Mouse (Mus musculus) heart, adult 2 months (tissue): ENCODE data around the gene Fdxr. TPM values are rescaled to one million over a fixed set of nuclear protein-coding genes. Genes with fewer than 3 reads are reported as not detected.

Experiments
- DNase-seq, 2 experiments: peaks; one replicate each; pipeline ENCODE4 v3.0.0; 2021
- H3K27ac ChIP-seq: fragments of 200-600 bp; 2 replicates; pipeline ENCODE4 v1.8.1; 2022
- H3K27me3 ChIP-seq: fragments of 200-500 bp; 2 replicates; pipeline ENCODE4 v1.6.1; 2012; ENCODE audit warnings: mild to moderate bottlenecking, low read length, inconsistent platforms, mixed read lengths; ENCODE audit not compliant: control insufficient read depth, insufficient read depth
- H3K36me3 ChIP-seq: fragments of 200-500 bp; 2 replicates; pipeline ENCODE4 v1.6.1; 2012; ENCODE audit warnings: low read length, inconsistent platforms; ENCODE audit not compliant: control insufficient read depth, insufficient read depth
- H3K4me1 ChIP-seq: fragments of 200-500 bp; 2 replicates; pipeline ENCODE4 v1.6.1; 2011; ENCODE audit warnings: low read length; ENCODE audit not compliant: control insufficient read depth, insufficient read depth
- H3K4me3 ChIP-seq: fragments of 200-600 bp; 2 replicates; pipeline ENCODE4 v1.8.1; 2022
- H3K79me2 ChIP-seq: fragments of 200-500 bp; replicated peaks from 2 replicates; pipeline ENCODE4 v1.6.1; 2012; ENCODE audit warnings: mild to moderate bottlenecking, inconsistent platforms, low read length, moderate library complexity, mixed read lengths; ENCODE audit not compliant: control insufficient read depth, insufficient read depth
- H3K9ac ChIP-seq: fragments of 200-500 bp; 2 replicates; pipeline ENCODE4 v1.6.1; 2012; ENCODE audit warnings: low read depth, mild to moderate bottlenecking, control low read depth, inconsistent platforms, low read length, mixed read lengths
- CTCF ChIP-seq: fragments of 200-600 bp; IDR thresholded peaks from 2 replicates; pipeline ENCODE4 v1.8.1; 2022; ENCODE audit warnings: antibody characterized with exemption, mild to moderate bottlenecking, moderate library complexity
- EP300 ChIP-seq: fragments of 200-500 bp; IDR thresholded peaks from 2 replicates; pipeline ENCODE4 v1.6.1; 2011; ENCODE audit warnings: low read depth, low read length, control low read depth; ENCODE audit not compliant: insufficient read depth
- POLR2A ChIP-seq: fragments of 200-500 bp; IDR thresholded peaks from 2 replicates; pipeline ENCODE4 v1.6.1; 2011; ENCODE audit warnings: mild to moderate bottlenecking, low read depth, low read length, control low read depth; ENCODE audit not compliant: insufficient read depth
- WGBS: fragments of 180-500 bp; shearing (Covaris S2); methylation state at CpG from one replicate; pipeline ENCODE4 v1.1.7; 2018; 5-methylcytosine and 5-hydroxymethylcytosine counted together
- intact Hi-C: fragments of 180-260 bp; cut with DNase I; formaldehyde crosslinking; loops from one replicate; pipeline ENCODE4 v1.15.1; 2025
- long read RNA-seq: library from polyadenylated mRNA; stranded (forward); transcript quantifications from one replicate; pipeline ENCODE4 v2.0.0, GENCODE M21; 2021
- polyA plus RNA-seq: library from polyadenylated mRNA; depleted of rRNA; stranded (reverse); fragments of >200 nt; gene quantifications from 2 replicates; pipeline ENCODE4 v1.2.3, GENCODE M21; 2012; rRNA removed
- total RNA-seq, 2 experiments: library from RNA; stranded (reverse); gene quantifications; 2 replicates each; pipeline ENCODE4 v1.2.3; 2021

Gene Fdxr
- total RNA-seq (1 to 10 TPM; 7.1 to 8.8 TPM), polyA plus RNA-seq (8.4 and 8.7 TPM in 2 replicates)
- long read RNA-seq, transcript Fdxr-201 (12 exons, 1,948 nt), result major isoform, 8 of 10 reads
- long read RNA-seq, partial matches to known transcripts, result 0 of 10 reads
- long read RNA-seq, other reads (novel, unspliced or antisense), result 2 of 10 reads

- Histone ChIP-seq H3K79me2 (no peaks in the 10 kb centered on the region), H3K4me3 (peak within 1 kb of the TSS; percentile 66), H3K27ac (peak within 1 kb of the TSS; percentile 90), H3K4me1 (peaks cover 1% of the 10 kb centered on the region), H3K9ac (peak within 1 kb of the TSS; percentile 85), H3K27me3 (no peaks in the 10 kb centered on the region), H3K36me3 (no peaks in the 10 kb centered on the region)
- intact Hi-C loops, result loop anchor here (5.0 kb wide), 1 partner anchor 135 kb away; no protein-coding TSS in a partner anchor
- DNase-seq, result peak; percentile 97 to 99
- under 1% methylated on average over 42 of the region's 42 CpGs for WGBS
- 0 out of 2 replicates have a peak, but pooled peaks have one; percentile 9 for TF ChIP-seq CTCF
- TF ChIP-seq POLR2A, result peak; percentile 97
- TF ChIP-seq EP300, result peak; percentile 72; the same call in 1 of the 2 replicates
Observed at GRCm38 (mm10) chr11:115276780-115277603, at the start of gene Fdxr. Gene Fdxr (minus strand): TSS chr11:115277050.

- Histone ChIP-seq H3K36me3 (no peaks in the 10 kb centered on the region), H3K4me3 (no peak overlapping the region), H3K79me2 (no peaks in the 10 kb centered on the region), H3K9ac (no peak overlapping the region), H3K4me1 (no peaks in the 10 kb centered on the region; the same call in 1 of the 2 replicates), H3K27ac (no peak overlapping the region), H3K27me3 (peaks cover 17% of the 10 kb centered on the region)
- no peak for DNase-seq
- TF ChIP-seq EP300, result no peak
- no peak for TF ChIP-seq POLR2A
- no peak for TF ChIP-seq CTCF
- 13% methylated on average over 32 of the region's 32 CpGs for WGBS
- intact Hi-C loops, result no loop called here
Observed at GRCm38 (mm10) chr11:115323354-115323753, 46.5 kb upstream of the Fdxr start.

- no peak within 1 kb of the TSS for H3K9ac ChIP-seq
- WGBS, result 5% methylated on average over 35 of the region's 35 CpGs
- DNase-seq, result peak; percentile 35 to 68
- intact Hi-C loops, result loop anchor here (1.0 kb wide), 1 partner anchor 32 kb away; no protein-coding TSS in a partner anchor
- no peak within 1 kb of the TSS for H3K27ac ChIP-seq
- H3K4me3 ChIP-seq, result no peak within 1 kb of the TSS
- peaks cover 20% of the 10 kb centered on the region for H3K27me3 ChIP-seq
- no peaks in the 10 kb centered on the region for H3K36me3 ChIP-seq
- H3K79me2 ChIP-seq, result no peaks in the 10 kb centered on the region
- TF ChIP-seq EP300, result 0 out of 2 replicates have a peak, but pooled peaks have one; percentile 21
- TF ChIP-seq POLR2A, result no peak
- TF ChIP-seq CTCF, result peak; percentile 85
- no peaks in the 10 kb centered on the region; the same call in 1 of the 2 replicates for H3K4me1 ChIP-seq
Observed at GRCm38 (mm10) chr11:115321906-115322693, 45.2 kb upstream of the Fdxr start, which contains the start of gene Ush1g. Gene Ush1g (minus strand): TSS chr11:115322041.

- Histone ChIP-seq H3K36me3 (no peaks in the 10 kb centered on the region), H3K27me3 (peaks cover 23% of the 10 kb centered on the region), H3K79me2 (no peaks in the 10 kb centered on the region), H3K4me3 (no peak overlapping the region), H3K27ac (no peak overlapping the region), H3K9ac (no peak overlapping the region), H3K4me1 (no peaks in the 10 kb centered on the region; the same call in 1 of the 2 replicates)
- intact Hi-C loops, result no loop called here
- no peak for DNase-seq
- no peak for TF ChIP-seq POLR2A
- 19% methylated on average over 18 of the region's 18 CpGs for WGBS
Observed at GRCm38 (mm10) chr11:115319704-115320383, 43.0 kb upstream of the Fdxr start.

- H3K4me3 ChIP-seq, result no peak overlapping the region
- H3K4me1 ChIP-seq, result no peaks in the 10 kb centered on the region; the same call in 1 of the 2 replicates
- H3K36me3 ChIP-seq, result no peaks in the 10 kb centered on the region
- peaks cover 20% of the 10 kb centered on the region for H3K27me3 ChIP-seq
- WGBS, result 11% methylated on average over 63 of the region's 63 CpGs
- no peak overlapping the region for H3K9ac ChIP-seq
- H3K79me2 ChIP-seq, result no peaks in the 10 kb centered on the region
- no peak for DNase-seq
- TF ChIP-seq EP300 (no peak), POLR2A (no peak), CTCF (no peak)
- H3K27ac ChIP-seq, result no peak overlapping the region
- intact Hi-C loops, result no loop called here
Observed at GRCm38 (mm10) chr11:115318245-115319027, 41.6 kb upstream of the Fdxr start.
